Mouse (Mus musculus) neural tube, embryonic 13.5 days (tissue): ENCODE measurements at regions not wholly inside any gene's neighbourhood (a gene's known extent, or its start where the extent isn't known, plus 50 kb on each side); places are given as distances from the start of the nearest gene placed in this dataset.

Experiments used
- ATAC-seq: fragments of 200-750 bp; cut with Nextera tagmentation; 2 replicates; pipeline ENCODE4 v1.8.0; 2017; ENCODE audit warnings: low read depth, mild to moderate bottlenecking, moderate TSS enrichment, moderate library complexity
- H3K27ac ChIP-seq: fragments of 300-500 bp; sonication (generic); replicated peaks from 2 replicates; pipeline ENCODE4 v1.5.1; 2015; ENCODE audit warnings: moderate library complexity, mild to moderate bottlenecking, inconsistent platforms
- H3K27me3 ChIP-seq: fragments of 300-500 bp; sonication (generic); 2 replicates; pipeline ENCODE4 v1.6.1; 2015; ENCODE audit warnings: mild to moderate bottlenecking, inconsistent platforms
- H3K36me3 ChIP-seq: fragments of 300-500 bp; sonication (generic); 2 replicates; pipeline ENCODE4 v1.6.1; 2015; ENCODE audit warnings: mild to moderate bottlenecking, inconsistent platforms
- H3K4me1 ChIP-seq: fragments of 300-500 bp; sonication (generic); replicated peaks from 2 replicates; pipeline ENCODE4 v1.6.1; 2015; ENCODE audit warnings: inconsistent platforms
- H3K4me2 ChIP-seq: fragments of 300-500 bp; sonication (generic); 2 replicates; pipeline ENCODE4 v1.6.1; 2015; ENCODE audit warnings: inconsistent platforms, mild to moderate bottlenecking, moderate library complexity
- H3K4me3 ChIP-seq: fragments of 300-500 bp; sonication (generic); 2 replicates; pipeline ENCODE4 v1.5.1; 2015; ENCODE audit warnings: mild to moderate bottlenecking, inconsistent platforms
- H3K9ac ChIP-seq: fragments of 300-500 bp; sonication (generic); 2 replicates; pipeline ENCODE4 v1.6.1; 2015; ENCODE audit warnings: moderate library complexity, mild to moderate bottlenecking, inconsistent platforms
- H3K9me3 ChIP-seq: fragments of 300-500 bp; sonication (generic); 2 replicates; pipeline ENCODE4 v1.6.1; 2016; ENCODE audit warnings: inconsistent platforms
- WGBS: fragments of 180-500 bp; shearing (Covaris S2); methylation state at CpG from one replicate; pipeline ENCODE4 v1.1.7; 2015; 5-methylcytosine and 5-hydroxymethylcytosine counted together

GRCm38 (mm10) chr19:30289721-30290120 lies 57.0 kb downstream of the Mbl2 start:
- Histone ChIP-seq H3K27me3 (no peaks in the 10 kb centered on the region), H3K4me2 (no peak overlapping the region), H3K9me3 (no peaks in the 10 kb centered on the region), H3K36me3 (no peaks in the 10 kb centered on the region), H3K27ac (no peak overlapping the region), H3K4me3 (no peak overlapping the region), H3K9ac (no peak overlapping the region), H3K4me1 (no peaks in the 10 kb centered on the region)
- 77% methylated on average over 4 of the region's 4 CpGs for WGBS
- no peak for ATAC-seq

- no peak overlapping the region for H3K27ac ChIP-seq
- WGBS: 39% methylated on average over 15 of the region's 15 CpGs
- H3K4me3 ChIP-seq: peak overlapping the region; percentile 4; the same call in 1 of the 2 replicates
- H3K4me2 ChIP-seq: peak overlapping the region; percentile 25
- no peaks in the 10 kb centered on the region for H3K27me3 ChIP-seq
- no peak for ATAC-seq
- H3K9ac ChIP-seq: no peak overlapping the region
- H3K4me1 ChIP-seq: peaks cover 6% of the 10 kb centered on the region; the same call in 1 of the 2 replicates
- H3K9me3 ChIP-seq: no peaks in the 10 kb centered on the region
- no peaks in the 10 kb centered on the region for H3K36me3 ChIP-seq
Observed at GRCm38 (mm10) chr19:30295263-30295704, 62.5 kb downstream of the Mbl2 start.

- 89% methylated on average over 3 of the region's 3 CpGs for WGBS
- H3K9me3 ChIP-seq: no peaks in the 10 kb centered on the region
- H3K4me1 ChIP-seq: peaks cover 6% of the 10 kb centered on the region; the same call in 1 of the 2 replicates
- no peak for ATAC-seq
- no peaks in the 10 kb centered on the region for H3K27me3 ChIP-seq
- no peaks in the 10 kb centered on the region for H3K36me3 ChIP-seq
- no peak overlapping the region for H3K4me3 ChIP-seq
- H3K4me2 ChIP-seq: no peak overlapping the region
- H3K9ac ChIP-seq: no peak overlapping the region
- H3K27ac ChIP-seq: no peak overlapping the region
Observed at GRCm38 (mm10) chr19:30296024-30296423, 63.3 kb downstream of the Mbl2 start.

GRCm38 (mm10) chr19:30299536-30299935 lies 66.8 kb downstream of the Mbl2 start:
- Histone ChIP-seq H3K27me3 (no peaks in the 10 kb centered on the region), H3K9ac (no peak overlapping the region), H3K36me3 (no peaks in the 10 kb centered on the region), H3K4me3 (no peak overlapping the region), H3K4me2 (no peak overlapping the region), H3K27ac (no peak overlapping the region), H3K9me3 (no peaks in the 10 kb centered on the region), H3K4me1 (peaks cover 14% of the 10 kb centered on the region; the same call in 1 of the 2 replicates)
- no peak for ATAC-seq
- 89% methylated on average over 3 of the region's 3 CpGs for whole genome bisulfite sequencing

GRCm38 (mm10) chr19:30302281-30302680 lies 69.5 kb downstream of the Mbl2 start:
- Histone ChIP-seq H3K4me1 (peaks cover 8% of the 10 kb centered on the region; the same call in 1 of the 2 replicates), H3K4me3 (no peak overlapping the region), H3K36me3 (no peaks in the 10 kb centered on the region), H3K9me3 (no peaks in the 10 kb centered on the region), H3K27ac (no peak overlapping the region), H3K4me2 (no peak overlapping the region), H3K27me3 (no peaks in the 10 kb centered on the region), H3K9ac (no peak overlapping the region)
- ATAC-seq: no peak
- 77% methylated on average over 4 of the region's 4 CpGs for WGBS

GRCm38 (mm10) chr19:30306379-30306778 lies 73.6 kb downstream of the Mbl2 start:
- Histone ChIP-seq H3K27me3 (no peaks in the 10 kb centered on the region), H3K4me2 (no peak overlapping the region), H3K36me3 (no peaks in the 10 kb centered on the region), H3K27ac (no peak overlapping the region), H3K4me1 (peaks cover 8% of the 10 kb centered on the region; the same call in 1 of the 2 replicates), H3K9ac (no peak overlapping the region), H3K9me3 (no peaks in the 10 kb centered on the region), H3K4me3 (no peak overlapping the region)
- 88% methylated on average over 2 of the region's 2 CpGs for WGBS
- ATAC-seq: no peak

- H3K4me2 ChIP-seq: no peak overlapping the region
- no peak overlapping the region for H3K9ac ChIP-seq
- H3K27ac ChIP-seq: no peak overlapping the region
- peaks cover 8% of the 10 kb centered on the region; the same call in 1 of the 2 replicates for H3K4me1 ChIP-seq
- H3K36me3 ChIP-seq: no peaks in the 10 kb centered on the region
- H3K4me3 ChIP-seq: no peak overlapping the region
- no peaks in the 10 kb centered on the region for H3K27me3 ChIP-seq
- ATAC-seq: no peak
- no peaks in the 10 kb centered on the region for H3K9me3 ChIP-seq
- WGBS: 83% methylated on average over 6 of the region's 6 CpGs
Observed at GRCm38 (mm10) chr19:30306919-30307318, 74.2 kb downstream of the Mbl2 start.

- H3K27me3 ChIP-seq: no peaks in the 10 kb centered on the region
- no peaks in the 10 kb centered on the region for H3K36me3 ChIP-seq
- 91% methylated on average over 3 of the region's 3 CpGs for WGBS
- no peak overlapping the region for H3K9ac ChIP-seq
- no peak overlapping the region for H3K4me3 ChIP-seq
- no peaks in the 10 kb centered on the region for H3K9me3 ChIP-seq
- ATAC-seq: no peak
- H3K4me1 ChIP-seq: no peaks in the 10 kb centered on the region
- no peak overlapping the region for H3K4me2 ChIP-seq
- H3K27ac ChIP-seq: no peak overlapping the region
Observed at GRCm38 (mm10) chr19:30317314-30317713, 84.6 kb downstream of the Mbl2 start.

- Histone ChIP-seq H3K36me3 (no peaks in the 10 kb centered on the region), H3K4me1 (no peaks in the 10 kb centered on the region), H3K27ac (no peak overlapping the region), H3K27me3 (no peaks in the 10 kb centered on the region), H3K4me2 (no peak overlapping the region), H3K4me3 (no peak overlapping the region), H3K9me3 (no peaks in the 10 kb centered on the region), H3K9ac (no peak overlapping the region)
- ATAC-seq: no peak
Observed at GRCm38 (mm10) chr19:30327693-30328092, 95.0 kb downstream of the Mbl2 start.

- Histone ChIP-seq H3K4me3 (no peak overlapping the region), H3K36me3 (no peaks in the 10 kb centered on the region), H3K9ac (no peak overlapping the region), H3K27ac (no peak overlapping the region), H3K9me3 (no peaks in the 10 kb centered on the region), H3K4me1 (no peaks in the 10 kb centered on the region), H3K4me2 (no peak overlapping the region), H3K27me3 (no peaks in the 10 kb centered on the region)
- 94% methylated on average over 4 of the region's 4 CpGs for WGBS
- ATAC-seq: no peak
Observed at GRCm38 (mm10) chr19:30328886-30329285, 96.1 kb downstream of the Mbl2 start.

GRCm38 (mm10) chr19:30330792-30331191 lies 98.0 kb downstream of the Mbl2 start:
- ATAC-seq: no peak
- H3K27ac ChIP-seq: no peak overlapping the region
- 74% methylated on average over 7 of the region's 7 CpGs for WGBS
- H3K4me1 ChIP-seq: no peaks in the 10 kb centered on the region
- H3K36me3 ChIP-seq: no peaks in the 10 kb centered on the region
- H3K4me3 ChIP-seq: no peak overlapping the region
- no peak overlapping the region for H3K9ac ChIP-seq
- H3K4me2 ChIP-seq: no peak overlapping the region
- no peaks in the 10 kb centered on the region for H3K9me3 ChIP-seq
- no peaks in the 10 kb centered on the region for H3K27me3 ChIP-seq

- H3K4me3 ChIP-seq: no peak overlapping the region
- no peaks in the 10 kb centered on the region for H3K36me3 ChIP-seq
- no peaks in the 10 kb centered on the region for H3K9me3 ChIP-seq
- 18% methylated on average over 1 of the region's 1 CpGs for WGBS
- no peaks in the 10 kb centered on the region for H3K27me3 ChIP-seq
- H3K9ac ChIP-seq: no peak overlapping the region
- H3K27ac ChIP-seq: no peak overlapping the region
- ATAC-seq: no peak
- H3K4me2 ChIP-seq: no peak overlapping the region
- no peaks in the 10 kb centered on the region for H3K4me1 ChIP-seq
Observed at GRCm38 (mm10) chr19:30331850-30332249, 99.1 kb downstream of the Mbl2 start.

- Histone ChIP-seq H3K27me3 (no peaks in the 10 kb centered on the region), H3K9me3 (no peaks in the 10 kb centered on the region), H3K4me2 (no peak overlapping the region), H3K4me1 (no peaks in the 10 kb centered on the region), H3K27ac (no peak overlapping the region), H3K4me3 (no peak overlapping the region), H3K36me3 (no peaks in the 10 kb centered on the region), H3K9ac (no peak overlapping the region)
- WGBS: 88% methylated on average over 5 of the region's 5 CpGs
- ATAC-seq: no peak
Observed at GRCm38 (mm10) chr19:30344401-30344800, 111.7 kb downstream of the Mbl2 start.
